Comparison of ENCODE assay signal across 10 mouse cellular contexts in the genomic region with DNA sequence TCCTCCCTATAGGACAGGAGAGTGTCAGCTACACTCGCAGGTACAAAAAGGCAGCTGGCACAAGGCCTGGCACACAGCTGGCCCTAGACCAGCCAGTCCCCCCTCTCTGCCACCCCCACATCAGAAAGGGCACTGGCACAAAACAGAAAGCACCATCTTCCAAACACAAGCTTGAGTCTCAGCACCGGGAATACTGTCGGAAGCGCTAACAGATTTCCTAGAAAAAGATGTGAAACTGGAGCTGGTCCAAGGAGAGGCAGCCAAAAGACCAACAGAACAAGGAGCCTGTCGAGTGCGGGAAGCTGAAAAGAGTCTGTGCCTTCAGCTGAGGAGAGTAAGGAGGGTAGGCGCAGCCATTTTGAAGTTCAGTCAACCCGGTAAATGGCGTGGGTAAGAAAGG. TPM values are rescaled to one million over a fixed set of nuclear protein-coding genes. Genes with fewer than 3 reads are reported as not detected.
A peak's percentile ranks its signal among the peaks of the same experiment; 100 is the strongest.
DNase-seq lines count a peak whose midpoint lies in the region; ATAC-seq lines count a peak whose summit lies in the region.
"Had no signal": no experiment of that assay in that cellular context is flagged by ENCODE, and none has a peak within 500 bp of the region (broad histone marks: within the 10 kb centered on the region; RNA-seq: fewer than 3 reads in every experiment).

No protein-coding gene starts in this region.

- no peak overlapping the region for H3K4me3 ChIP-seq in hindbrain, embryonic 14.5 days (replicated peaks; ENCODE audit: low read length)
- H3K4me3 ChIP-seq in hindbrain, embryonic 11.5 days (ENCODE audit: low read depth, low read length), result no peak overlapping the region
- H3K4me3 ChIP-seq: midbrain, embryonic 12.5 days; stomach, embryonic 15.5 days had no signal

- no peaks in the 10 kb centered on the region for H3K9me3 ChIP-seq in hindbrain, embryonic 14.5 days (ENCODE audit: control insufficient read depth, low read length)
- no peaks in the 10 kb centered on the region for H3K9me3 ChIP-seq in hindbrain, embryonic 11.5 days (ENCODE audit: control insufficient read depth, low read length)
- H3K9me3 ChIP-seq: midbrain, embryonic 12.5 days; stomach, embryonic 15.5 days had no signal

- H3K27ac ChIP-seq in hindbrain, embryonic 14.5 days, result 0 out of 2 replicates have a peak overlapping the region, but pooled peaks have one; percentile 47
- no peak overlapping the region for H3K27ac ChIP-seq in hindbrain, embryonic 11.5 days (ENCODE audit: low read depth, low read length)
- H3K27ac ChIP-seq: midbrain, embryonic 12.5 days; stomach, embryonic 15.5 days had no signal

- no peak for DNase-seq in hindbrain, embryonic 14.5 days (ENCODE audit: low spot score)
- DNase-seq in hindbrain, embryonic 11.5 days (ENCODE audit: low spot score), result no peak
- peak; percentile 47 to 59 for DNase-seq in cerebellum, adult 18-20 months
- peak; percentile 34 to 43 for DNase-seq in left cerebral cortex, postnatal 36 days (ENCODE audit: low spot score in 2 of 2)
- no peak for DNase-seq in thymus, adult 18-20 months
- no peak for DNase-seq in urinary bladder, postnatal 14 days (ENCODE audit: low spot score)

- intact Hi-C loops in left cerebral cortex, postnatal 36 days (cut with DNase I), result no loop called here

- no peak for ATAC-seq in hindbrain, embryonic 14.5 days (ENCODE audit: low FRiP score)
- no peak for ATAC-seq in hindbrain, embryonic 11.5 days (ENCODE audit: low FRiP score)
- ATAC-seq in frontal cortex, adult (ENCODE audit: low TSS enrichment), result peak; percentile 74
- ATAC-seq in erythroid progenitor cell, adult 5-6 weeks (replicated peaks; ENCODE audit: low FRiP score, poor library complexity, severe bottlenecking), result no peak

- 78% methylated on average over 9 of the region's 9 CpGs for WGBS in hindbrain, embryonic 14.5 days
- WGBS in hindbrain, embryonic 11.5 days, result 88% methylated on average over 9 of the region's 9 CpGs

- H3K9ac ChIP-seq in hindbrain, embryonic 14.5 days, result no peak overlapping the region
- H3K9ac ChIP-seq in hindbrain, embryonic 11.5 days (ENCODE audit: low read depth, low read length), result no peak overlapping the region
- H3K9ac ChIP-seq: midbrain, embryonic 12.5 days; stomach, embryonic 15.5 days had no signal

- H3K4me1 ChIP-seq in hindbrain, embryonic 14.5 days (replicated peaks; ENCODE audit: control insufficient read depth, insufficient read depth, low read length), result no peaks in the 10 kb centered on the region
- no peaks in the 10 kb centered on the region for H3K4me1 ChIP-seq in hindbrain, embryonic 11.5 days (replicated peaks; ENCODE audit: control insufficient read depth, insufficient read depth, low read length)
- H3K4me1 ChIP-seq: midbrain, embryonic 12.5 days; stomach, embryonic 15.5 days had no signal

- no peaks in the 10 kb centered on the region for H3K27me3 ChIP-seq in hindbrain, embryonic 14.5 days (ENCODE audit: control insufficient read depth, insufficient read depth, low read length)
- H3K27me3 ChIP-seq in hindbrain, embryonic 11.5 days (ENCODE audit: control insufficient read depth, insufficient read depth, low read length), result no peaks in the 10 kb centered on the region
- H3K27me3 ChIP-seq: midbrain, embryonic 12.5 days; stomach, embryonic 15.5 days had no signal

- H3K4me2 ChIP-seq in hindbrain, embryonic 14.5 days (replicated peaks), result no peak overlapping the region
- no peak overlapping the region for H3K4me2 ChIP-seq in hindbrain, embryonic 11.5 days (replicated peaks; ENCODE audit: low read depth, low read length)
- H3K4me2 ChIP-seq: midbrain, embryonic 12.5 days; stomach, embryonic 15.5 days had no signal

- 0 out of 2 replicates have a peak, but pooled peaks cover 6% of the 10 kb centered on the region for H3K36me3 ChIP-seq in hindbrain, embryonic 14.5 days (replicated peaks; ENCODE audit: control insufficient read depth, insufficient read depth)
- H3K36me3 ChIP-seq in hindbrain, embryonic 11.5 days (ENCODE audit: control insufficient read depth, insufficient read depth, low read length), result no peaks in the 10 kb centered on the region

RNA-seq across cellular contexts. Expression of gene Cep164, which starts 13.4 kb away (rescaled TPM):
- 8.9 and 11.5 TPM in 2 replicates for polyA plus RNA-seq in hindbrain, embryonic 14.5 days (2014; fragmentation: Nextera tagmentation; extraction: Ambion mirVana)
- 12.9 and 19.5 TPM in 2 replicates for polyA plus RNA-seq in hindbrain, embryonic 11.5 days (2014; fragmentation: Nextera tagmentation; extraction: Ambion mirVana)
- 10 to 100 TPM; 10.9 to 16.3 TPM for total RNA-seq in left cerebral cortex, postnatal 36 days (2021)
- 31.4 and 47.4 TPM in 2 replicates for total RNA-seq in erythroid progenitor cell, adult 5-6 weeks (2015; ENCODE audit: low replicate concordance)
- total RNA-seq in erythroid progenitor cell, adult 5-6 weeks (2017; ENCODE audit: low replicate concordance), result 39.9 and 50.2 TPM in 2 replicates

RNA-seq across cellular contexts. Expression of gene Bace1, which starts 23.3 kb away (rescaled TPM):
- polyA plus RNA-seq in hindbrain, embryonic 14.5 days (2014; fragmentation: Nextera tagmentation; extraction: Ambion mirVana), result 46.0 and 50.3 TPM in 2 replicates
- polyA plus RNA-seq in hindbrain, embryonic 11.5 days (2014; fragmentation: Nextera tagmentation; extraction: Ambion mirVana), result 29.6 and 31.1 TPM in 2 replicates
- 10 to 100 TPM; 88.4 to 89.3 TPM for total RNA-seq in left cerebral cortex, postnatal 36 days (2021)
- total RNA-seq in erythroid progenitor cell, adult 5-6 weeks (2015; ENCODE audit: low replicate concordance), result 3.8 and 4.3 TPM in 2 replicates
- 1.5 and 2.2 TPM in 2 replicates for total RNA-seq in erythroid progenitor cell, adult 5-6 weeks (2017; ENCODE audit: low replicate concordance)

Comparison
In these comparisons a context has a peak if more than half of its experiments do, and no peak if none do; other contexts are left out.
1. DNase-seq: peak in cerebellum, adult 18-20 months (2 of 2) and left cerebral cortex, postnatal 36 days (2 of 2); none in hindbrain, embryonic 14.5 days (single experiment), hindbrain, embryonic 11.5 days (single experiment), thymus, adult 18-20 months (0 of 2) and urinary bladder, postnatal 14 days (single experiment).
2. RNA of gene Bace1, which starts 23.3 kb away (total RNA-seq): 88.4 to 89.3 TPM in left cerebral cortex, postnatal 36 days; 1.5 to 4.3 TPM in erythroid progenitor cell, adult 5-6 weeks; every median in the first group is over 10 times any median in the second.